ENCODE assay signal across 22 mouse cellular contexts in genomic region chr16:57339765-57340612, GRCm38 (mm10). TPM values are rescaled to one million over a fixed set of nuclear protein-coding genes. Genes with fewer than 3 reads are reported as not detected.
DNase-seq lines count a peak whose midpoint lies in the region; ATAC-seq and TF ChIP-seq lines count a peak whose summit lies in the region.
"Had no signal": no experiment of that assay in that cellular context is flagged by ENCODE, and none has a peak within 500 bp of the region (broad histone marks: within the 10 kb centered on the region; RNA-seq: fewer than 3 reads in every experiment).

No protein-coding gene starts in this region.

- H3K9me3 ChIP-seq in forebrain, embryonic 13.5 days (replicated peaks): no peaks in the 10 kb centered on the region; the same call in 1 of the 2 replicates
- H3K9me3 ChIP-seq in forebrain, embryonic 14.5 days (replicated peaks; ENCODE audit: control insufficient read depth, low read length): no peaks in the 10 kb centered on the region
- H3K9me3 ChIP-seq in kidney, postnatal 0 days (replicated peaks; ENCODE audit: low read length): no peaks in the 10 kb centered on the region
- H3K9me3 ChIP-seq: hindbrain, embryonic 10.5 days; intestine, embryonic 15.5 days; liver, embryonic 13.5 days; megakaryocyte, embryonic 14.5 days; midbrain, embryonic 13.5 days had no signal

- no peak overlapping the region for H3K27ac ChIP-seq in forebrain, embryonic 13.5 days
- no peak overlapping the region for H3K27ac ChIP-seq in forebrain, embryonic 14.5 days (ENCODE audit: low read depth, low read length)
- no peak overlapping the region for H3K27ac ChIP-seq in kidney, postnatal 0 days
- H3K27ac ChIP-seq in kidney, adult 2 months (ENCODE audit: insufficient read depth, low read depth, low read length): no peak overlapping the region
- no peak overlapping the region; the same call in 1 of the 2 replicates for H3K27ac ChIP-seq in testis, adult 2 months (ENCODE audit: control insufficient read depth, insufficient read depth, low read depth, low read length)
- H3K27ac ChIP-seq: hindbrain, embryonic 10.5 days; intestine, embryonic 15.5 days; liver, embryonic 13.5 days; midbrain, embryonic 13.5 days; stomach, postnatal 0 days had no signal

- TF ChIP-seq CTCF in kidney, postnatal 0 days (IDR thresholded peaks at IDR 0.05; ENCODE audit: low read depth): no peak
- TF ChIP-seq CTCF in kidney, adult 2 months (conservative IDR thresholded peaks at IDR 0.05; ENCODE audit: insufficient read depth, insufficient read length, low read depth, low read length): no peak
- no peak for TF ChIP-seq CTCF in testis, adult 2 months (IDR thresholded peaks at IDR 0.05; ENCODE audit: control insufficient read depth, insufficient read depth, insufficient replicate concordance, low read depth, low read length)

- TF ChIP-seq POLR2A in kidney, adult 2 months (IDR thresholded peaks at IDR 0.05; ENCODE audit: low read depth, low read length): no peak
- no peak for TF ChIP-seq POLR2A in testis, adult 2 months (IDR thresholded peaks at IDR 0.05; ENCODE audit: control insufficient read depth, low read depth, low read length)

- H3K9ac ChIP-seq in forebrain, embryonic 13.5 days: no peak overlapping the region
- no peak overlapping the region for H3K9ac ChIP-seq in forebrain, embryonic 14.5 days (ENCODE audit: low read length)
- H3K9ac ChIP-seq in kidney, postnatal 0 days (ENCODE audit: low read depth, low read length): no peak overlapping the region
- H3K9ac ChIP-seq: intestine, embryonic 15.5 days; liver, embryonic 13.5 days; midbrain, embryonic 13.5 days had no signal

- DNase-seq in forebrain, embryonic 14.5 days (ENCODE audit: low spot score): no peak
- no peak for DNase-seq in kidney, postnatal 0 days (ENCODE audit: low spot score)
- no peak for DNase-seq in kidney, adult 2 months
- no peak for DNase-seq in testis, postnatal 10 days (ENCODE audit: low spot score)
- DNase-seq in thymus, postnatal 14 days: no peak
- no peak for DNase-seq in urinary bladder, adult 2 months (ENCODE audit: low spot score)
- DNase-seq: adrenal gland, postnatal 36 days; cerebellum, adult 11 months; cerebellum, adult 9-11 months; liver, embryonic 13.5 days; lung, postnatal 14 days; right cerebral cortex, postnatal 14 days had no signal

- H3K27me3 ChIP-seq in forebrain, embryonic 13.5 days: no peaks in the 10 kb centered on the region
- no peaks in the 10 kb centered on the region for H3K27me3 ChIP-seq in forebrain, embryonic 14.5 days (replicated peaks; ENCODE audit: control insufficient read depth, insufficient read depth, low read length)
- H3K27me3 ChIP-seq in kidney, postnatal 0 days (ENCODE audit: insufficient read depth, low read length): no peaks in the 10 kb centered on the region
- no peaks in the 10 kb centered on the region for H3K27me3 ChIP-seq in kidney, adult 2 months (replicated peaks; ENCODE audit: control insufficient read depth, insufficient read depth, low read length)
- no peaks in the 10 kb centered on the region for H3K27me3 ChIP-seq in testis, adult 2 months (ENCODE audit: control insufficient read depth, insufficient read depth, low read length)
- H3K27me3 ChIP-seq: intestine, embryonic 15.5 days; liver, embryonic 13.5 days; megakaryocyte, embryonic 14.5 days; midbrain, embryonic 13.5 days had no signal

- no peak overlapping the region for H3K4me3 ChIP-seq in forebrain, embryonic 13.5 days
- no peak overlapping the region for H3K4me3 ChIP-seq in forebrain, embryonic 14.5 days (ENCODE audit: low read depth, low read length)
- no peak overlapping the region for H3K4me3 ChIP-seq in kidney, postnatal 0 days (replicated peaks; ENCODE audit: low read depth, low read length)
- H3K4me3 ChIP-seq in kidney, adult 2 months (ENCODE audit: insufficient read depth, low read depth, low read length): no peak overlapping the region
- peak overlapping the region; percentile 9; the same call in 1 of the 2 replicates for H3K4me3 ChIP-seq in testis, adult 2 months (ENCODE audit: control insufficient read depth, low read depth, low read length)
- H3K4me3 ChIP-seq: hindbrain, embryonic 10.5 days; intestine, embryonic 15.5 days; liver, embryonic 13.5 days; megakaryocyte, embryonic 14.5 days; midbrain, embryonic 13.5 days had no signal

- no peaks in the 10 kb centered on the region for H3K36me3 ChIP-seq in forebrain, embryonic 13.5 days (ENCODE audit: poor library complexity, severe bottlenecking)
- H3K36me3 ChIP-seq in forebrain, embryonic 14.5 days (ENCODE audit: control insufficient read depth, insufficient read depth, low read length): no peaks in the 10 kb centered on the region
- no peaks in the 10 kb centered on the region for H3K36me3 ChIP-seq in kidney, postnatal 0 days (ENCODE audit: insufficient read depth, low read length)
- no peaks in the 10 kb centered on the region for H3K36me3 ChIP-seq in kidney, adult 2 months (ENCODE audit: control insufficient read depth, insufficient read depth, low read length)
- H3K36me3 ChIP-seq in testis, adult 2 months (ENCODE audit: control insufficient read depth, insufficient read depth, low read length): no peaks in the 10 kb centered on the region
- H3K36me3 ChIP-seq: hindbrain, embryonic 10.5 days; intestine, embryonic 15.5 days; liver, embryonic 13.5 days; midbrain, embryonic 13.5 days had no signal

- H3K4me1 ChIP-seq in forebrain, embryonic 13.5 days: peaks cover 5% of the 10 kb centered on the region; the same call in 1 of the 2 replicates
- no peaks in the 10 kb centered on the region for H3K4me1 ChIP-seq in forebrain, embryonic 14.5 days (ENCODE audit: control insufficient read depth, insufficient read depth, low read length)
- H3K4me1 ChIP-seq in kidney, postnatal 0 days (replicated peaks; ENCODE audit: insufficient read depth, low read length): peaks cover 8% of the 10 kb centered on the region
- peaks cover 3% of the 10 kb centered on the region; the same call in 1 of the 2 replicates for H3K4me1 ChIP-seq in kidney, adult 2 months (ENCODE audit: control insufficient read depth, insufficient read depth, low read length)
- H3K4me1 ChIP-seq in testis, adult 2 months (ENCODE audit: control insufficient read depth, insufficient read depth, low read length): peaks cover 8% of the 10 kb centered on the region; the same call in 1 of the 2 replicates
- H3K4me1 ChIP-seq: intestine, embryonic 15.5 days; liver, embryonic 13.5 days; midbrain, embryonic 13.5 days had no signal

- 88% methylated on average over 8 of the region's 8 CpGs for WGBS in forebrain, embryonic 13.5 days
- WGBS in forebrain, embryonic 14.5 days: 89% methylated on average over 8 of the region's 8 CpGs
- WGBS in kidney, postnatal 0 days: 78% methylated on average over 8 of the region's 8 CpGs
- WGBS in kidney, adult 2 months: 79% methylated on average over 8 of the region's 8 CpGs

- no peak overlapping the region for H3K4me2 ChIP-seq in forebrain, embryonic 13.5 days
- H3K4me2 ChIP-seq in forebrain, embryonic 14.5 days (ENCODE audit: low read length): no peak overlapping the region
- H3K4me2 ChIP-seq in kidney, postnatal 0 days (ENCODE audit: low read length): no peak overlapping the region
- H3K4me2 ChIP-seq: heart, embryonic 11.5 days; intestine, embryonic 15.5 days; liver, embryonic 13.5 days; midbrain, embryonic 13.5 days had no signal

- ATAC-seq in forebrain, embryonic 13.5 days: peak; percentile 58
- ATAC-seq in forebrain, embryonic 14.5 days: no peak
- peak; percentile 21; the same call in 1 of the 2 replicates for ATAC-seq in kidney, postnatal 0 days (replicated peaks; ENCODE audit: low FRiP score, low read depth)
- ATAC-seq: CD4-positive, CD25-positive, alpha-beta regulatory T cell, adult 4 months; hindbrain, embryonic 16.5 days; intestine, embryonic 15.5 days; midbrain, embryonic 13.5 days had no signal

RNA-seq across cellular contexts. Expression of gene Filip1l, which starts 12.9 kb away (rescaled TPM):
- polyA plus RNA-seq in forebrain, embryonic 13.5 days (2015; fragmentation: Nextera tagmentation; extraction: Ambion mirVana): 1.9 and 2.6 TPM in 2 replicates
- polyA plus RNA-seq in forebrain, embryonic 14.5 days (2014; fragmentation: Nextera tagmentation; extraction: Ambion mirVana): 2.2 and 2.5 TPM in 2 replicates
- 30.4 and 32.5 TPM in 2 replicates for polyA plus RNA-seq in kidney, postnatal 0 days (2015; fragmentation: Nextera tagmentation; extraction: Ambion mirVana)
- 4.9 and 6.9 TPM in 2 replicates for polyA plus RNA-seq in kidney, adult 2 months (2012; rRNA removed)
- polyA plus RNA-seq in testis, adult 2 months (2012; rRNA removed): 1.2 and 1.4 TPM in 2 replicates
- polyA plus RNA-seq in urinary bladder, adult 2 months (2012; rRNA removed): 57.1 and 66.5 TPM in 2 replicates

RNA-seq across cellular contexts. Expression of gene Tmem30c, which starts 47.3 kb away (rescaled TPM):
- 0.20 and 0.26 TPM in 2 replicates for polyA plus RNA-seq in forebrain, embryonic 13.5 days (2015; fragmentation: Nextera tagmentation; extraction: Ambion mirVana)
- polyA plus RNA-seq in forebrain, embryonic 14.5 days (2014; fragmentation: Nextera tagmentation; extraction: Ambion mirVana): 0.37 TPM in 1 of 2 replicates, not detected in the other
- polyA plus RNA-seq in kidney, postnatal 0 days (2015; fragmentation: Nextera tagmentation; extraction: Ambion mirVana): not detected in 2 replicates
- not detected in 2 replicates for polyA plus RNA-seq in kidney, adult 2 months (2012; rRNA removed)
- 50.4 and 66.3 TPM in 2 replicates for polyA plus RNA-seq in testis, adult 2 months (2012; rRNA removed)
- 0.07 TPM in 1 of 2 replicates, not detected in the other for polyA plus RNA-seq in urinary bladder, adult 2 months (2012; rRNA removed)
- polyA plus RNA-seq: CD4-positive, CD25-positive, alpha-beta regulatory T cell, adult 4 months; intestine, embryonic 15.5 days; liver, embryonic 13.5 days; stomach, postnatal 0 days had no signal

Comparison
In these comparisons a context has a peak if more than half of its experiments do, and no peak if none do; other contexts are left out.
1. RNA of gene Tmem30c, which starts 47.3 kb away (polyA plus RNA-seq): 50.4 to 66.3 TPM in testis, adult 2 months; 0.20 to 0.26 TPM in forebrain, embryonic 13.5 days, 0.07 TPM in urinary bladder, adult 2 months, 0.37 TPM in forebrain, embryonic 14.5 days, not detected in kidney, postnatal 0 days and not detected in kidney, adult 2 months; every median in the first group is over 10 times any median in the second.